Mouse (Mus musculus) brown adipose tissue, adult 24 weeks (tissue): ENCODE data around the gene Ppp2r2d. TPM values are rescaled to one million over a fixed set of nuclear protein-coding genes. Genes with fewer than 3 reads are reported as not detected.
A peak's percentile ranks its signal among the peaks of the same experiment; 100 is the strongest.

Experiments used
- H3K27ac ChIP-seq: fragments of 200-500 bp; replicated peaks from 2 replicates; pipeline ENCODE4 v1.5.1; 2012; ENCODE audit warnings: low read depth, mild to moderate bottlenecking, low read length
- H3K4me1 ChIP-seq: fragments of 200-500 bp; 2 replicates; pipeline ENCODE4 v1.6.1; 2012; ENCODE audit warnings: low read length, mixed read lengths; ENCODE audit not compliant: control insufficient read depth, insufficient read depth, insufficient read length
- H3K4me3 ChIP-seq: fragments of 200-500 bp; 2 replicates; pipeline ENCODE4 v1.5.1; 2012; ENCODE audit warnings: low read depth, mild to moderate bottlenecking, low read length, moderate library complexity; ENCODE audit not compliant: insufficient read depth
- polyA plus RNA-seq: library from polyadenylated mRNA; stranded (reverse); fragments of >200 nt; gene quantifications from 2 replicates; pipeline ENCODE4 v1.2.4, GENCODE M21; 2012; ENCODE audit not compliant: missing spikeins, insufficient read depth, insufficient read length

Ppp2r2d gene
- 46.5 and 55.9 TPM in 2 replicates for polyA plus RNA-seq

DNA sequence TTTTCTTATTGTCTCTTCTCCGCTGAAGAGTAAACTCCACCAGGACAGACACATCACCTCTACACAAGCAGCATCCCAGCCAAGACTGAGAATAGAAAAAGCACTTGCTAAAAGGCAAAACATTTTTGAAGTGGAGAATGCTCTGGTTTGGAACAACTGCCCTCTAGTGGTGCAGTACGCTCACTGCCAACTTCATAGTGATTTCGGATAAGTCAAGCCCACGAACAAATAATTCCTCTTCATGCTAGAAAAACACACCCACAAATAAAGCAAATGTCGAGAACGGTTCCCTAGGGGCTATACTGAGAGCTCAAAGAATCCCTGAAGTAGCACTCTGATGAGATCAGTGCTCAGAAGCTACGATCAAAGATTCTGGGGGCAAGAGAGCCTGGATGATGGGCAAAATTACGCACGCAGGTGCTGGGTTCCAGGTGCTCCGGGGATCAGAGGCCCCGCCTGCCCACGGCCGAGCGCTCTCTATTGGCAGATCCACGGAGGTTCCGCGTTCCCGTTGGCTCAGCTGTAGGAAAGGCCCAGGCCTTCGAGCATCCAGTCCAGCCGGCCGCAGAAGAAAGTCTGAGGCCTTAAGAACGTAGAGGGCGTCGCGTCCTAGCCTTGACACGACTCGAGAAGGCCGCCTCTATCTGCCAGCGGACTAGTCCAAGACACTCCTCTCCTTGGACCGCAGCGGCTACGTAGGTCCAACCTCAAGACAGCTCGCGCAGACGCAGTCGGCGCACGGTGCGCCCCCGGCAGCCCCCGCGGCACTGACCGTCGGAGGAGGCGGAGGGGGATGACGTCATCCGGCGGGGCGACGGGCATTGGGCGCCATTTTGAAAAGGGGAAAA lies at the start of gene Ppp2r2d, which contains the start of gene Mapk1ip1:
TSS of gene Ppp2r2d (plus strand) at position 536 of the 848 bp plus-strand sequence.
TSS of gene Mapk1ip1 (minus strand) at position 730 of the 848 bp plus-strand sequence.
- peaks cover 23% of the 10 kb centered on the region for H3K4me1 ChIP-seq
- peak within 1 kb of the TSS; percentile 94 for H3K4me3 ChIP-seq
- H3K27ac ChIP-seq = peak within 1 kb of the TSS; percentile 97

DNA sequence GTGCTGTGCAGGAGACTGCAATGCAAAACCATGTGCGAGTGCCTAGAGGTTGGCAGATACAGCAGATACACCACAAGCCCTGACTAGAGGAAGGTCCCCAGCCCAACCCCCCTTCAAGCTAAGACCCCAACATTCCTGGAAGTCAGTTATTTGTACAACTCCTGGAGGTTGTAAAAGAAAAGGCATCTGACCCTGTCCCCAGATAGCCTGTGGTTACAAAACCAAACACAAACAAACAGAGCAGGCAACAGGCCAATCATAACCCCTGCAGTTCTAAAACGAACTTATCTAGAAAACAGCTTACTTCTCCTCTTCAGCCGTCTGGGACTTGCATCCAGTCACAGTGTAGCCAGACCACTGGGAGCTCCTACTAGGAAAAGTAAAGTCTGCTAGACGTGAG lies 42.5 kb upstream of the Ppp2r2d start:
- Histone ChIP-seq H3K4me1 (no peaks in the 10 kb centered on the region), H3K4me3 (no peak overlapping the region)

DNA sequence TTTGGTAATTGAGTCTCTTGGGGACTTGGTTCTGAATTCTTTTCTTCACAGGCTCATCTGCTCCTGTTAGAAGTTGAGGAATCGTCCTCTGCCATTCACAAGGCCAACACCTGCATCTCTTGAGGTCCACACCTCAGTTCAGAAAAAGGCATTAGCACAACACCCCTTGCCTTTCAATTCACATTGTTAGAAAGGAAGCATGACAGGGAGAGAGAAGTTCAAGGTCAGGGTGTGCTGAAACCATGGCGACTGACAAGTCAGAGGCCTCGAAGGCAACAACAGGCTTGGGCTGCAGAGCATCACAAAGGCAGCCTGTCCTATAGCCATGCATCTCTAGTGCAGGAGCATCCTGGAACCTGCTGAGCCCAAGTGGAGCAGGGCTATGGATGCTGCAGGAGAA lies 38.7 kb upstream of the Ppp2r2d start:
- no peak overlapping the region for H3K4me3 ChIP-seq
- H3K4me1 ChIP-seq = no peaks in the 10 kb centered on the region
- no peak overlapping the region for H3K27ac ChIP-seq

More for the DNA sequence above, 42.5 kb upstream of the Ppp2r2d start:
- no peak overlapping the region for H3K27ac ChIP-seq

DNA sequence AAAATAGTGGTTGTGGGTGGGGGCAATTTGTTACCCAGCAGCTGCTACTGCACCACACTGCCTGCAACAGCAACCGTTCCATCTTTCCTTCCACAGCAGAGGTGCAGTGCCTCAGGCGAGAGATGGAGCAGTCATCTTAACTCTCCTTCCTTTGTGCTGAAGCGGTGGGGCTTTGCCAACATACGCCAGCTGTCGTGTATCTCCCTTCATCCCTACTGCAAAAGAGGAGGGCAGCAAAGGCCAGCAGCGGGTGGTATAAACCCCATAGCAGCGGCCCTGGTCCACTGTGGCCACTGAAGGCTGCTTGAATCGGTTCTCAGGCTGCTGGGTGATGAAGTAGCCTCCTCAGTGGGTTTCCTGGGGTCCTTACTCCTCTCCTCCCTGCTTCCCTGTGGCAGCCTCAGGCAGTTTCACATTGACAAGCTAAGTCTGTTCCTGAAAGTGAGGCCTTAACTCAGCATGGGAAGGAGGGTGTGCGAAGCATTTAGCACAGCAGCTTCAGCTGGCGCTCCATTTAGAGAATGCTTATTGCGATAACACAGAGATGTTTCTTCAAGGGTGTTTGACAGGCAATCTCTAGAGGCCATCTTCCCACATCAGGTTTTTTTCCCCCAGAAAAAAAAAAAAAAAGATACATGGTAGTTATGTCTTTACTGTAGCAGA lies 32.5 kb upstream of the Ppp2r2d start:
- Histone ChIP-seq H3K27ac (no peak overlapping the region), H3K4me1 (no peaks in the 10 kb centered on the region), H3K4me3 (no peak overlapping the region)

DNA sequence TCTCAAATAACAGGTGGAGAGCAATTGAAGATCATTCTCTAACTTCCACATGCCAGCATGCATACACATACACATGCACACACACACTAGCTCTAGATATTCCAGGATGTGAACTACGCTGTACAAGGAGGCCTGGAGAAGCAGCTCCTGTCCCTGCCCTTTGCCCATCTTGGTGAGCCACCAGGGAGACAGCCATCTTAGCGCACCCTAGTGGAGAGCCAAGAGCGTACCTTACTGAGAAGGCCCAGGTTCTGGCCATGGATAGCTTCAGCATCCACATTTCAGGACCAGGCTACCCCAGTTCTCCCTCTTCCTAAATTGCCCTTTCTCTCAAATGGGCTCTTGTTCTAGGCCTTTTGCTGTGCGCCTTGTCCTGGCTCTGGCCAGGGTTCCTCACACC lies 27.6 kb upstream of the Ppp2r2d start:
- Histone ChIP-seq H3K4me3 (no peak overlapping the region), H3K4me1 (no peaks in the 10 kb centered on the region), H3K27ac (no peak overlapping the region)

DNA sequence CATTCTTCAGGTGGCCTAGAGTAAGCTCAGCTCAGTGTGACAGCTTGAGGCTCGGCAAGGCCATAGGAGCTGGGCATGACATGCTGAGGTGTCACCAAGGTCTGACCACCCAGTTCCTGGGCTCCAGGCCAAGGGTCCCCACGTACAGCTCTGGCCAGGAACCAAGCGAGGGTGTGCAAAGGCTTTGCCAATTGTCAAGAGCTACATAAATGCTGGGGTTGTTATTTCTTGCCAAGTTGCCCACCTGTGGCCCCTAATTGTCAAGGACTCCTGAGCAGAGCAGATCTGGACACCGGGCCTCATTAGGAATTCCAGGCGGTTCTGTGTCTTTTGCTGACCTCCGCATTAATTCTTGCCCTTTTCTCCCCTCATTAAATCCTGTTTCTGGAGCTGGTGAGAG lies 21.5 kb upstream of the Ppp2r2d start:
- Histone ChIP-seq H3K27ac (no peak overlapping the region), H3K4me1 (no peaks in the 10 kb centered on the region), H3K4me3 (no peak overlapping the region)

DNA sequence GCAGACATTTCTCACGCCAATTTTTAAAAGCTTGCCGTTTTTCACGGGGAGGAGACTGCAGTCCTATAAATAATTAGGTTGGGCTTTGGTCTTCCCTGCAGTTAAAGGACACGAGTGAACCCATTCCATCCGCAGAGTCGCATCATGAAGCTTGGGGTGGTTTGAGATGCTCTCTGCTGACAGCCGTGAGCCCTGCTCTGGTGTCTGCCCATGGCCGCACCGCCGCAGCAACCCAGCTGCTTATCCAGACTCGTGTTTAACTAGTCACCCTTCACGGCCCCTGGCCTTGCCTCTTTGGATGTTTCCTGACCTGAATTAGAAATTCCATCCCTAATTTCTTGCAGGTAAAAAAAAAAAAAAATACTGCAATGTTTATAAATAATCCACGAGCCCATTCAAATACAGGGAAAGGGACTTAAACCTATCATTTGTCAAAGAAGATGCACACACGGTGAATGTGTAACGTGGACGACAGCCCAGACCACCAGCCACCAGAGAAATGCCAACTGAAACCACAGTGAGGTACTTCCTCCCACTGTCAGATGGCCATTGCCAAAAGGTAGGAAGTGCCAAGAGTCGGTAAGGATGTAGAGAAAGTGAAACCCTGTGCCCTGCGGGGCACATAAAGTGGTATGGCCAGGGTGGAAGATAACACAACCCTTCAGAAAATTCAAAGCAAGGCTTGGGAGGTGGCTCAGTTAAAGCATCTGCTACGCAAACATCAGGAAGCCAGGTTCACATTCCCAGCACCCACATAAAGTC lies 20.7 kb upstream of the Ppp2r2d start:
- H3K27ac ChIP-seq = no peak overlapping the region
- H3K4me1 ChIP-seq = no peaks in the 10 kb centered on the region
- H3K4me3 ChIP-seq = no peak overlapping the region

DNA sequence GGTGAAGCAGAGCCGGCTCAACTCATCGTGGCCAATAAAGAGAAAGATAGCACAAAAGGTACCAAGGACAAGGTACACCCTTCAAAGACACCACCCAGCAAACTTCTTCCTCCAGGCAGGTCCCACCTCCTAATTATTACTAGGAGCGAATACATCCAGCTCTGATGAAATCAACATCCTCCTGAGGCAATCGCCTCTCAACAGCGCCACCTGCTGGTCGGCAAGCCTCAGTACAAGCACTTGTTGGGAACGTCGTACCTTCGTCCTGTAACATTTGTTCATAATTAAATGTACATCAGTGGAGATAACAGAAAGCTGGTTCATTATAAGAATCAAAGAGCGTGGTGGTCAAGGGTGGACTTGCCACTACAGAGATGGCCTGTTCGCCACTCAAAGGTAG lies 18.1 kb upstream of the Ppp2r2d start:
- no peak overlapping the region for H3K27ac ChIP-seq
- H3K4me1 ChIP-seq = no peaks in the 10 kb centered on the region
- H3K4me3 ChIP-seq = no peak overlapping the region

DNA sequence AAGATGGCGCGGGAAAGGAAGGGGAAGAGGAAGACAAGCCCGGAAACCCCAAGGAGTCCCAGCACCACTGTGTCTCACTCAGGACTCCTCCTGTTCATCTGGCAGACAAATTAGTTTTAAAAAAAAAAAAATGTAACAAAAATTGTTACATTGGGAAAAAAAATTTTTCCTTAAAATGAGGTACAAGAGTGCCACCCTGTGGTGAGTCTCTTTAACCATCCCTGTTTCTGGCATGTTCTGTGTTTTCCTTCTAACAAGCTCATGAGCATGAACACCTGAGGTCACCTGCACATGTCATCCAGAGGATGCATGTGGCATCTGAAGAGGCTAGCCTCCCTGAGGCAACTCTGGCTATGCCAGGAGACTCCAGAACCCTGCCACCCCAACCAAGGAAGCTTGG lies 10.9 kb upstream of the Ppp2r2d start:
- Histone ChIP-seq H3K27ac (no peak overlapping the region), H3K4me1 (no peaks in the 10 kb centered on the region), H3K4me3 (no peak overlapping the region)

DNA sequence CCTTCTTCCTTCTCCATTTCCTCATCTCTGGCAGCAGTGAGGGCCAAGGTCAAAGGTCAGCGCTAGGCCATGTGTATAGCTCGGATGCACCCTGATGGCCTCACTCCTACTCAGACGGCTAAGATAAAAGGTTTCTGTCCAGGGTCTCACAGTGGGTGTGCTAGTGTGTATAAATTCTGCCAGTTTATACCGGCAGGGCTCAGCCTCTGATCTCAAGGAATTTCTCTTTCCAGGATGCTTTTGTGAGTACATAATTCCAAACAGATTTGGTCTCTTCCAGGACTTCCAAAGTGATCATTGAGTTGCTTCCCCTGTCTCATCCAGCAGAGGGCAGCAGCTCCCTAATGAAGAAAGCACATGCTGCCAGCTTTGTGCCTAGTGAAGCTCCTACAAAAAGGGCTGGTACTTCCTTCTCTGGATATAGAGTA lies 5.3 kb upstream of the Ppp2r2d start:
- Histone ChIP-seq H3K4me3 (no peak overlapping the region), H3K27ac (no peak overlapping the region), H3K4me1 (peaks cover 11% of the 10 kb centered on the region)

DNA sequence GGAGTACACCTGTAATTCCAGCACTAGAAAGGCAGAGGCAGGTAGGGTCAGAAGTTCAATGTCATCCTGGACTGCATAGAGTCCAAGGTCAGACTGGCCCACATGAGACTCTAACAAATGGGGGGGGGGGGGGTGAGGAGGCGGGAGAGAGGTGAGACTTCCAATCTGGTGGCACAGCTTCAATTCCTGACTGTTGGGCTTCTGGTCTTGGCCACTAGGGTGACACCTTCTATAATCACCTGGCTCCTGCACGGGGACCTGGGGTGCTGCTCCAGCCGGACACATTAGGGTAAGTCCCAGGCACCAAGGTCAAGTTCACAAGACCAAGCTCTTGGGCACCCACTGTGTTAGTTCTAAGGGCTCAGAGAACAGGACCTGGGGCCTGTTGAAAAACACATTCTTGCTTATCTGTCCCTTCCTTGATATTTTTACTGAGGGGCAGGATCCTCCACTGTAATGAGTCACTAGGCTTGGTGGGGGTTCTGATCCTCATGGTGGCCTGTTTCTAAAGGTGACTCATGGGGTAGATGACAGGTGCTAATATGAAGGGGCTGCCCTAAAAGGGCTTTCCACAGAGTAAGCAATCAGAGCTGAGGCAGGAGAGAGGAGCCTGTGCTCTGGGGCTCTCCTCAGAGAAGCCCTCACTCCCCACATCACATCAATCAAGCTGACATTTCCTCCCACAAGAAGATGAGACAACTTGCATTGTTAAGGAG lies 4.3 kb upstream of the Ppp2r2d start:
- H3K4me3 ChIP-seq = no peak overlapping the region
- H3K27ac ChIP-seq = no peak overlapping the region
- peaks cover 11% of the 10 kb centered on the region for H3K4me1 ChIP-seq

DNA sequence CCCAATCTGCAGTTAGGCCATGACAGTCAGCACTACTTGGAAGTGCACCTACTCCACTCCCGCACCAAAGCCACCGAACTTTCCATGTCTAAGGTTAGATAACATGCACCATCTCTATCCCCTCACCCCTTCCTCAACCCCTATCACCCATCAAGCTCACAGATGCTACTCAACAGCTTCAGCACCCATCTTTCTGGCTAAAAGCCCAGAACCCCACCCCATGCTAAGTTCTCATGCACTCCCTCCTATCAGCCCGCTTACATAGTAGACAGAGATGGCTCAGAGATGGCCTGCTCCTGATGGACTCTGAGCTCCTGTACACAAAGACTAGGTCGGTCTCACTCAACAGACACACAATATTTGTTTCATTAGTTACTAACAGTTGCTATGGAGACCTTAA lies 2.5 kb upstream of the Ppp2r2d start:
- peak overlapping the region; percentile 18; the same call in 1 of the 2 replicates for H3K27ac ChIP-seq
- H3K4me3 ChIP-seq = no peak overlapping the region
- H3K4me1 ChIP-seq = peaks cover 22% of the 10 kb centered on the region

DNA sequence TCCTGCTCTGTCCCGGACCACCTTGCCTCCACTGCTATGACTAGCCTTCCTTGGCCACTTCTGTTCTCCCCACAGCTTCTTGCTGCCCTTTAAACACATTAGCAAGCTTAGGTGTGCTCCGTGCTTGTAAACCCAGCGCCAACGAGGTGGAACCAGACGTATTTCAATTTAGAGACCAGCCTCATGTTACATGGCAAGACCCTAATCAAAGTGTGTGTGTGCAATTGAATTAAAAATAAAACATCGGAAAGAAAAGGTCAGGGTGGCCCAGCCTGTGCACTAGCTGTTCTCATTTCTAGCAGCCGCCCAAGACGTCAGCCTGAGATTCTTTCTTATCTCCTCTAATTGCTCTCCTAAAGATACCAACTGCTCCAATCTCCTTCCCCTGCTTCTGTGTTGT lies 768 bp upstream of the Ppp2r2d start:
- peaks cover 23% of the 10 kb centered on the region for H3K4me1 ChIP-seq
- 0 out of 2 replicates have a peak overlapping the region, but pooled peaks have one; percentile 14 for H3K27ac ChIP-seq
- H3K4me3 ChIP-seq = peak overlapping the region; percentile 94; the same call in 1 of the 2 replicates

DNA sequence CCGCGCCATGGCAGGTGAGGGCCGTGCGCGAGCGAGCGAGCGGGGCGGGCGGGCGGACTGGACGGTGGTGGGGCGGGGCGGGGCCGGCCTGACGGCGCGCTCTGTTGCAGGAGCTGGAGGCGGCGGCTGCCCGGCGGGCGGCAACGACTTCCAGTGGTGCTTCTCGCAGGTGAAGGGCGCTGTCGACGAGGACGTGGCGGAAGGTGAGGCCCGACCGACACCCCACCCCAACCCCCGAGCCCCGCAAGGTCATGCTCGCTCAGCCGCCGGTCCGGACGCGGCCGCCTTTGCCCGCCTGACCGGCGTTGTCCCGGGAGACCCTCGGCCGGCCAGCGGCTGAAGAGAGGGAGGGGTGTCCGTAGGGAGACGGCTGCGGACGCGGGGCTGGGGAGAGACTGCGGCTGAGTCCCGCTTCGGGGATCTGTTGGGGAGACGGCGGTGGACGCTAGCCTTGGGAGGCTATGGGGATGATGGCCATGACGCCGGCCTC lies 668 bp downstream of the Ppp2r2d start:
- H3K27ac ChIP-seq = peak overlapping the region; percentile 89
- H3K4me3 ChIP-seq = peak overlapping the region; percentile 94

More for the DNA sequence above, 668 bp downstream of the Ppp2r2d start:
- peaks cover 23% of the 10 kb centered on the region for H3K4me1 ChIP-seq
